Mouse (Mus musculus) embryonic fibroblast, embryonic 13.5 days (primary cell): ENCODE data around the gene Trf.

Experiments used
- CTCF ChIP-seq: IDR thresholded peaks from 2 replicates; pipeline ENCODE4 v1.5.1; 2011; ENCODE audit warnings: mild to moderate bottlenecking, control low read depth, low read length, moderate library complexity, borderline replicate concordance; ENCODE audit not compliant: insufficient read depth
- POLR2A ChIP-seq: IDR thresholded peaks from 2 replicates; pipeline ENCODE4 v1.6.1; 2011; ENCODE audit warnings: low read depth, mild to moderate bottlenecking, control low read depth, low read length, moderate library complexity

- TF ChIP-seq CTCF, result no peak
- no peak for TF ChIP-seq POLR2A
Observed at GRCm38 (mm10) chr9:103229037-103229867, 992 bp downstream of the Trf start.
